Mouse (Mus musculus): ENCODE data around the gene 1700122O11Rik. TPM values are rescaled to one million over a fixed set of nuclear protein-coding genes. Genes with fewer than 3 reads are reported as not detected.

Gene 1700122O11Rik
- polyA plus RNA-seq, 1 experiment from 2014 or later: not detected

GRCm38 (mm10) chr17:48024045-48024444 is 14.0 kb downstream of the 1700122O11Rik start:
- Histone ChIP-seq H3K4me3 (no peak overlapping the region), H3K4me2 (replicated peaks) (no peak overlapping the region), H3K27me3 (0 out of 2 replicates have a peak, but pooled peaks cover 3% of the 10 kb centered on the region), H3K9me3 (no peaks in the 10 kb centered on the region), H3K4me1 (peaks cover 15% of the 10 kb centered on the region), H3K36me3 (no peaks in the 10 kb centered on the region), H3K27ac (replicated peaks) (no peak overlapping the region), H3K9ac (replicated peaks) (no peak overlapping the region)
- ATAC-seq (replicated peaks): no peak
- 87% methylated on average over 8 of the region's 8 CpGs for WGBS

- Histone ChIP-seq H3K27me3 (no peaks in the 10 kb centered on the region), H3K9me3 (no peaks in the 10 kb centered on the region), H3K9ac (replicated peaks) (no peak overlapping the region), H3K27ac (replicated peaks) (no peak overlapping the region), H3K4me1 (peaks cover 12% of the 10 kb centered on the region), H3K36me3 (no peaks in the 10 kb centered on the region), H3K4me3 (no peak overlapping the region), H3K4me2 (replicated peaks) (no peak overlapping the region)
- no peak for ATAC-seq (replicated peaks)
- 44% methylated on average over 2 of the region's 2 CpGs for WGBS
Observed at GRCm38 (mm10) chr17:48019585-48019984, 18.5 kb downstream of the 1700122O11Rik start.

- 80% methylated on average over 5 of the region's 5 CpGs for WGBS
- Histone ChIP-seq H3K36me3 (no peaks in the 10 kb centered on the region), H3K4me2 (replicated peaks) (no peak overlapping the region), H3K9me3 (no peaks in the 10 kb centered on the region), H3K4me1 (peaks cover 12% of the 10 kb centered on the region; the same call in 1 of the 2 replicates), H3K27me3 (no peaks in the 10 kb centered on the region), H3K4me3 (no peak overlapping the region), H3K9ac (replicated peaks) (no peak overlapping the region), H3K27ac (replicated peaks) (no peak overlapping the region)
- ATAC-seq (replicated peaks): no peak
Observed at GRCm38 (mm10) chr17:48016566-48016965, 21.5 kb downstream of the 1700122O11Rik start.

- 64% methylated on average over 10 of the region's 10 CpGs for WGBS
- Histone ChIP-seq H3K27me3 (no peaks in the 10 kb centered on the region), H3K9me3 (no peaks in the 10 kb centered on the region)
Observed at GRCm38 (mm10) chr17:48012561-48012960, 25.5 kb downstream of the 1700122O11Rik start.

GRCm38 (mm10) chr17:48011105-48011504 is 27.0 kb downstream of the 1700122O11Rik start:
- Histone ChIP-seq H3K36me3 (no peaks in the 10 kb centered on the region), H3K9ac (replicated peaks) (no peak overlapping the region), H3K9me3 (no peaks in the 10 kb centered on the region), H3K27me3 (no peaks in the 10 kb centered on the region), H3K27ac (replicated peaks) (no peak overlapping the region), H3K4me1 (peaks cover 12% of the 10 kb centered on the region; the same call in 1 of the 2 replicates), H3K4me2 (replicated peaks) (no peak overlapping the region), H3K4me3 (no peak overlapping the region)
- ATAC-seq (replicated peaks): no peak
- 38% methylated on average over 12 of the region's 12 CpGs for WGBS

More at GRCm38 (mm10) chr17:48012561-48012960, 25.5 kb downstream of the 1700122O11Rik start:
- H3K4me1 ChIP-seq: peaks cover 12% of the 10 kb centered on the region; the same call in 1 of the 2 replicates
- no peak for ATAC-seq (replicated peaks)
- no peak overlapping the region for H3K4me3 ChIP-seq
- no peak overlapping the region for H3K9ac ChIP-seq (replicated peaks)
- H3K27ac ChIP-seq (replicated peaks): no peak overlapping the region
- H3K36me3 ChIP-seq: no peaks in the 10 kb centered on the region
- no peak overlapping the region for H3K4me2 ChIP-seq (replicated peaks)

- no peaks in the 10 kb centered on the region for H3K36me3 ChIP-seq
- H3K4me3 ChIP-seq: no peak overlapping the region
- no peak overlapping the region for H3K27ac ChIP-seq (replicated peaks)
- H3K4me1 ChIP-seq: peaks cover 12% of the 10 kb centered on the region; the same call in 1 of the 2 replicates
- no peak overlapping the region for H3K9ac ChIP-seq (replicated peaks)
- no peak overlapping the region for H3K4me2 ChIP-seq (replicated peaks)
- no peaks in the 10 kb centered on the region for H3K27me3 ChIP-seq
- no peak for ATAC-seq (replicated peaks)
- no peaks in the 10 kb centered on the region for H3K9me3 ChIP-seq
- WGBS: 89% methylated on average over 11 of the region's 11 CpGs
Observed at GRCm38 (mm10) chr17:48010283-48010682, 27.8 kb downstream of the 1700122O11Rik start.

GRCm38 (mm10) chr17:48005816-48006215 is 32.3 kb downstream of the 1700122O11Rik start:
- Histone ChIP-seq H3K36me3 (no peaks in the 10 kb centered on the region), H3K4me2 (replicated peaks) (no peak overlapping the region), H3K4me3 (no peak overlapping the region), H3K9me3 (no peaks in the 10 kb centered on the region), H3K9ac (replicated peaks) (no peak overlapping the region), H3K27me3 (no peaks in the 10 kb centered on the region), H3K27ac (replicated peaks) (no peak overlapping the region), H3K4me1 (peaks cover 5% of the 10 kb centered on the region)
- no peak for ATAC-seq (replicated peaks)
- 71% methylated on average over 4 of the region's 4 CpGs for WGBS

GRCm38 (mm10) chr17:48005091-48005490 is 33.0 kb downstream of the 1700122O11Rik start:
- H3K27ac ChIP-seq (replicated peaks): no peak overlapping the region
- H3K27me3 ChIP-seq: no peaks in the 10 kb centered on the region
- no peak for ATAC-seq (replicated peaks)
- peaks cover 5% of the 10 kb centered on the region for H3K4me1 ChIP-seq
- no peaks in the 10 kb centered on the region for H3K9me3 ChIP-seq
- H3K4me2 ChIP-seq (replicated peaks): no peak overlapping the region
- H3K36me3 ChIP-seq: no peaks in the 10 kb centered on the region
- H3K9ac ChIP-seq (replicated peaks): no peak overlapping the region
- H3K4me3 ChIP-seq: no peak overlapping the region
- WGBS: 51% methylated on average over 8 of the region's 8 CpGs

- H3K4me1 ChIP-seq: peaks cover 5% of the 10 kb centered on the region
- ATAC-seq (replicated peaks): no peak
- 60% methylated on average over 9 of the region's 9 CpGs for WGBS
Observed at GRCm38 (mm10) chr17:48004619-48005018, 33.5 kb downstream of the 1700122O11Rik start.

GRCm38 (mm10) chr17:48002486-48002885 is 35.6 kb downstream of the 1700122O11Rik start:
- Histone ChIP-seq H3K9ac (replicated peaks) (peak overlapping the region; percentile 39; the same call in 1 of the 2 replicates), H3K27ac (replicated peaks) (no peak overlapping the region; the same call in 1 of the 2 replicates), H3K27me3 (no peaks in the 10 kb centered on the region), H3K4me1 (peaks cover 5% of the 10 kb centered on the region), H3K4me3 (no peak overlapping the region), H3K4me2 (replicated peaks) (peak overlapping the region; percentile 54), H3K9me3 (no peaks in the 10 kb centered on the region), H3K36me3 (no peaks in the 10 kb centered on the region)
- ATAC-seq (replicated peaks): 0 out of 2 replicates have a peak, but pooled peaks have one; percentile 20
- WGBS: 68% methylated on average over 4 of the region's 4 CpGs

More at GRCm38 (mm10) chr17:48004619-48005018, 33.5 kb downstream of the 1700122O11Rik start:
- Histone ChIP-seq H3K4me2 (replicated peaks) (no peak overlapping the region), H3K9ac (replicated peaks) (no peak overlapping the region), H3K9me3 (no peaks in the 10 kb centered on the region), H3K27me3 (no peaks in the 10 kb centered on the region), H3K36me3 (no peaks in the 10 kb centered on the region), H3K4me3 (no peak overlapping the region), H3K27ac (replicated peaks) (no peak overlapping the region)

GRCm38 (mm10) chr17:48001586-48002361 is 36.3 kb downstream of the 1700122O11Rik start:
- H3K27ac ChIP-seq (replicated peaks): peak overlapping the region; percentile 55
- H3K27me3 ChIP-seq: no peaks in the 10 kb centered on the region
- H3K4me1 ChIP-seq: peaks cover 5% of the 10 kb centered on the region
- no peaks in the 10 kb centered on the region for H3K9me3 ChIP-seq
- WGBS: 3% methylated on average over 21 of the region's 21 CpGs
- peak; percentile 94 for ATAC-seq (replicated peaks)
- peak overlapping the region; percentile 38 for H3K4me3 ChIP-seq
- H3K9ac ChIP-seq (replicated peaks): peak overlapping the region; percentile 39
- peak overlapping the region; percentile 54 for H3K4me2 ChIP-seq (replicated peaks)
- no peaks in the 10 kb centered on the region for H3K36me3 ChIP-seq

GRCm38 (mm10) chr17:48001157-48001556 is 36.9 kb downstream of the 1700122O11Rik start:
- H3K27me3 ChIP-seq: no peaks in the 10 kb centered on the region
- no peaks in the 10 kb centered on the region for H3K9me3 ChIP-seq
- peak overlapping the region; percentile 38 for H3K4me3 ChIP-seq
- 30% methylated on average over 7 of the region's 7 CpGs for WGBS
- H3K4me2 ChIP-seq (replicated peaks): peak overlapping the region; percentile 54
- H3K27ac ChIP-seq (replicated peaks): peak overlapping the region; percentile 54
- ATAC-seq (replicated peaks): 0 out of 2 replicates have a peak, but pooled peaks have one; percentile 27
- no peak overlapping the region; the same call in 1 of the 2 replicates for H3K9ac ChIP-seq (replicated peaks)
- H3K4me1 ChIP-seq: peaks cover 5% of the 10 kb centered on the region
- H3K36me3 ChIP-seq: no peaks in the 10 kb centered on the region

Measured in forebrain, embryonic 15.5 days (tissue).